Mouse (Mus musculus) limb, embryonic 10.5 days (tissue): Measurements from ENCODE around the gene Ccr1. TPM values are rescaled to one million over a fixed set of nuclear protein-coding genes. Genes with fewer than 3 reads are reported as not detected.
"Not testable (repeated sequence)": the region's sequence is repeated elsewhere in the genome, so short reads cannot be mapped to it uniquely, and the experiment has no call there.

Experiments used
- DNase-seq: peaks from one replicate; pipeline ENCODE4 v3.0.0-alpha.2; 2017; ENCODE audit warnings: low spot score
- H3K27ac ChIP-seq: fragments of 300-500 bp; sonication (generic); 2 replicates; pipeline ENCODE4 v1.5.1; 2016; ENCODE audit warnings: mild to moderate bottlenecking
- H3K27me3 ChIP-seq: fragments of 300-500 bp; sonication (generic); 2 replicates; pipeline ENCODE4 v1.6.1; 2016; ENCODE audit warnings: low read depth, mild to moderate bottlenecking; ENCODE audit not compliant: poor library complexity, severe bottlenecking
- H3K36me3 ChIP-seq: fragments of 300-500 bp; sonication (generic); 2 replicates; pipeline ENCODE4 v1.6.1; 2016; ENCODE audit warnings: mild to moderate bottlenecking, moderate library complexity
- H3K4me1 ChIP-seq: fragments of 300-500 bp; sonication (generic); 2 replicates; pipeline ENCODE4 v1.6.1; 2016
- H3K4me3 ChIP-seq: fragments of 300-500 bp; sonication (generic); 2 replicates; pipeline ENCODE4 v1.5.1; 2016; ENCODE audit warnings: mild to moderate bottlenecking, moderate library complexity
- H3K9me3 ChIP-seq: fragments of 300-500 bp; sonication (generic); replicated peaks from 2 replicates; pipeline ENCODE4 v1.6.1; 2016; ENCODE audit warnings: mild to moderate bottlenecking
- WGBS: fragments of 180-500 bp; shearing (Covaris S2); methylation state at CpG from one replicate; pipeline ENCODE4 v1.1.7; 2016; 5-methylcytosine and 5-hydroxymethylcytosine counted together
- polyA plus RNA-seq: library from polyadenylated mRNA; unstranded; fragments of >200 nt; fragmentation: Nextera tagmentation; extraction: Ambion mirVana; gene quantifications from 2 replicates; pipeline ENCODE4 v1.2.1, GENCODE M21; 2016

Ccr1 gene
- polyA plus RNA-seq, 1 experiment from 2014 or later = 0.61 TPM

DNA sequence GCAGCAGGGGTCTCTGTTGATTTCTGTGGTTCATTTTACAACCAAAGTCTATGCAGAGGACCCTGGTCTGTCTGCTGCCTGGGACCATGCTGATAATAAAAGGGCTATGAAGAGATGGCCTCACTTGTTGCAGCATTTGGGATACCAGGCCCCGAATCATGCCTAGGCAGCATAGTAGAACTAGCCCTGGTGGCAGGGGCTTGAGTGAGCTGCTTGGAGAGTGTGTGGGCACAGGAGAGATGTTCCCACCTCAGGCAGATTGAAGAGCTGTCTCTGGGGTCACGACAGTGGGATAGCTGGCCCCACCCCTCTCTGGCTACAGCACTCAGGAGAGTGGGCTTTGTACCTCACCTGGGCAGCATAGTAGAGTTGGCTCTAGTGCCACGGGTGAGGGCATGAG lies 38.0 kb downstream of the Ccr1 start:
- H3K4me1 ChIP-seq = peaks cover 25% of the 10 kb centered on the region
- H3K4me3 ChIP-seq = no peak overlapping the region
- no peaks in the 10 kb centered on the region for H3K36me3 ChIP-seq
- no peaks in the 10 kb centered on the region for H3K9me3 ChIP-seq
- no peak overlapping the region for H3K27ac ChIP-seq
- no peak for DNase-seq
- 79% methylated on average over 3 of the region's 3 CpGs for WGBS
- H3K27me3 ChIP-seq = no peaks in the 10 kb centered on the region

DNA sequence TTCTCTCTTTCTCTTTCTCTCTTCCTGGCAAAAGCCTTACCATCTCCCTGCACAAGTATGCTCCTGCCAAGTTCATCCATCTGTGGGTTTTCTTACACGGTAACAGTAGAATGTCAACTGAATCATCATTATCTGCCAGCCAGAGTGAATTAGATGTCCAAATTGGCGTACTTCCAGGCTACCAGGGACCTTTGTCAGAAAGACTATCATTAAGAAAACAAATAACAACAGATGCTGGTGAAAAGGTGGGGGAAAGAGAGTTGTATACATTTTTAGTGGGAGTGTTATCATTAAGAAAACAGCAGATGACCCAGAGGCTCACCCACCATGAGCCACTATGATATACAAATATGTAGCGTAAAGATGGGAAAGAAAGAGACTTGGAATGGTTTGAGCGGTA lies 38.6 kb downstream of the Ccr1 start:
- Histone ChIP-seq H3K4me1 (peaks cover 27% of the 10 kb centered on the region), H3K4me3 (no peak overlapping the region), H3K9me3 (no peaks in the 10 kb centered on the region), H3K27ac (no peak overlapping the region), H3K27me3 (no peaks in the 10 kb centered on the region), H3K36me3 (no peaks in the 10 kb centered on the region)
- WGBS = 93% methylated on average over 4 of the region's 4 CpGs
- DNase-seq = no peak

DNA sequence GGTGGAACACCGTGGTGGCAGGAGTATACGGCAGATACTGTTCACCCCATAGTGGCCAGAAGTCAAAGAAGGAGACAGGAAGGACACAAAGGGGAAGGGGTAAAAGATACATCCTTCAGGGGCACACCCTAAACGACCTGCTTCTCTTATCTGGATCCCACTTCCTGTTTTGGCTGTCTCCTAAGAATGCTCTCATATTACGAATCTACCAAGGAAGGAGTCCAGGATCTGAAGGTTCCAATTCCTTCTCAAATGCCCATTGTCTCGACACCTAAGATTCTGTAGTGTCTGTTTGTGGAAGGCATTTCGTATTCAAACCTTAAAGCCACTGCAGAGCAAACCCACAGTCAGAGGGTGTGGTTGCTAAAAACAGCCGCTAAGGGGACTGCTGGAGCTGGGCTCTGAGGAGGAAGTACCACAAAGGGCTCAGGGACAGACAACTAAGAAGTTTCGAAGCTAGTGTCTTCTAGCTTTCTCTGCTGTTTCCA lies 39.7 kb downstream of the Ccr1 start:
- H3K4me3 ChIP-seq = no peak overlapping the region
- H3K27me3 ChIP-seq = peaks cover 5% of the 10 kb centered on the region
- H3K36me3 ChIP-seq = no peaks in the 10 kb centered on the region
- WGBS = 52% methylated on average over 8 of the region's 8 CpGs
- peaks cover 36% of the 10 kb centered on the region for H3K4me1 ChIP-seq
- DNase-seq = no peak
- no peaks in the 10 kb centered on the region for H3K9me3 ChIP-seq
- H3K27ac ChIP-seq = no peak overlapping the region

DNA sequence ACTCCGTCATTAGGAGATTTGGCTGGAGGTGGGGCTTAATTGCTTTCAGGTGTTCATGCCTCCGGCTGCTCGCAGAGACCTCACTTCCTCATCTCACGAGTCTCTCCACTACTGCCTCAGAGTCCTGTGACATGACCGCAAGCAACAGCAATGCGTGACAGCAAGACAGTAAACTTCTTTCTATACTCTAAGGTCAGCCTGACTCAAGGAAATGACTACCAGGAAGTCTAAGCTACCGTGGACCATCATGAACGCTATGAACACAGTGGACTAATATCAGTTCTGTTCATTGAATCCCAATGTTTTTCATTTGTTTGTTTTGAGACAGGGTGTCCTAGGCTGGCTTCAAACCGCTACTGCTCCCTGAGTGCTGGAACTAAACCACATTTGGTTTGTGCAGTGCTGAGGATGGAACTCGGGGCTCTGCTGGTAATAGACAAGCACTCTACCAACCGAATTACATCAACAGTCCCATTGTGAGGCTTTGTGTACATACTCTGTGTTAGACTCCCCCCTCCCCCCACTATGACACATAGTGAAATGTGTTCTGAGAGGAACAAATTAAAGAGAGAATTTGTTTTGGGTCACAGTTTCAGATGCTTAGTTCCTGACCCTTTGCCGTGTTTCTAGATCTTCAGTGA lies 40.3 kb downstream of the Ccr1 start:
- Histone ChIP-seq H3K4me3 (no peak overlapping the region), H3K36me3 (no peaks in the 10 kb centered on the region), H3K27me3 (peaks cover 11% of the 10 kb centered on the region), H3K9me3 (no peaks in the 10 kb centered on the region), H3K27ac (no peak overlapping the region), H3K4me1 (peaks cover 42% of the 10 kb centered on the region)
- WGBS = 54% methylated on average over 12 of the region's 12 CpGs
- peak; percentile 34 for DNase-seq

DNA sequence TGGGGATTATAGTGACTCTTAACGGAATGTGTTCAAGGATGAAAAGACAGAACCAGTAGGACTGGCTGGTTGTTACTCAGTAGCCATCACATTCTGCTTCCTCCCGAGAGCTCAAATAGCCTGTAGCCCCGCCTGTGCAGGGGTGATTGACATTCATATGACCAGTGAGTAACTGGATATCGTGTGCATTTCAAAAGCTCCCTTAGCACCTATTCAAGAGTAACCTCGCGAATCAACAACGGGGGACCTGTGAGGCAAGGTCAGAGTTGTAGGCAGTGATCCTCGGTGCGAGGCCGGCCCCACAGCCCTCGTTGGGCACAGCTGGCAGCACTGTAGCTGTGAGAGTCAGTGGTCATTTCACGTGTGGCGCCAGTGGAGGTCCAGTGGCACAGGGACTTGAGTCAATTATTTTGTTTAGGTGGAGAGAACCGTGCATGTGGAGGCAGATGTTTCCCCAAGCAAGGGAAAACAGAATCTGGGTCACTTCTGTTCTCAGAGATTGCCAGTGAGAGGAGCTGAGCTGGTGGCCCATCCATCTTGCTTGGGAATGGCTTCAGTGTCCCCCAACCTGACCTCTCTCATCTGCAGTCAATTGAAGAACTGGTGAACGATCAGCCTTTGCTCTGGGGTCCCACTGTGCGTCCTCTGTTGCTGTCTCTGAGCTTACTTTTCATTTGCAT lies 41.1 kb downstream of the Ccr1 start:
- H3K36me3 ChIP-seq = no peaks in the 10 kb centered on the region
- no peak overlapping the region for H3K27ac ChIP-seq
- H3K27me3 ChIP-seq = peaks cover 14% of the 10 kb centered on the region
- DNase-seq = peak; percentile 31
- H3K4me1 ChIP-seq = peaks cover 45% of the 10 kb centered on the region
- H3K9me3 ChIP-seq = no peaks in the 10 kb centered on the region
- WGBS = 52% methylated on average over 16 of the region's 16 CpGs
- no peak overlapping the region for H3K4me3 ChIP-seq

DNA sequence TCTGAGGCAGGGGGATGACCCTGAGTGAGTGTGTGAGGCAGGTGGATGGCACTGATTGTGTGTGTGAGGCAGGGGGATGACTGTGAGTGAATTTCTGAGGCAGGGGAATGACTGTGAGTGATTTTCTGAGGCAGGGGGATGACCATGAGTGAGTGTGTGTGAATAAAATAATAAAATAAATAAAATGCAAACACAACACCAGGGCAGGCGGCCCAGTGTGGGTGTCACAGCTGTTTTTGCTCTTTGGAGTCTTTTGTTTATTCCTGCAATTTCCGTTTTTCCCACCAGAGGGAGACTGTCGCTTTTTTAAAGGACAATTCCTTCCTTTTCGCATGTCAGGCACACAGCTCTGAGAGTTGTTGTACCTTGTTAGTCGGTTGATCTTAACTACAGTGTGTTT lies 42.5 kb downstream of the Ccr1 start:
- Histone ChIP-seq H3K27me3 (peaks cover 14% of the 10 kb centered on the region), H3K4me1 (peaks cover 45% of the 10 kb centered on the region)
- H3K4me3 ChIP-seq, H3K27ac ChIP-seq, H3K36me3 ChIP-seq, H3K9me3 ChIP-seq: not testable (repeated sequence)
- DNase-seq = peak; percentile 48
- 8% methylated on average over 5 of the region's 5 CpGs for WGBS

DNA sequence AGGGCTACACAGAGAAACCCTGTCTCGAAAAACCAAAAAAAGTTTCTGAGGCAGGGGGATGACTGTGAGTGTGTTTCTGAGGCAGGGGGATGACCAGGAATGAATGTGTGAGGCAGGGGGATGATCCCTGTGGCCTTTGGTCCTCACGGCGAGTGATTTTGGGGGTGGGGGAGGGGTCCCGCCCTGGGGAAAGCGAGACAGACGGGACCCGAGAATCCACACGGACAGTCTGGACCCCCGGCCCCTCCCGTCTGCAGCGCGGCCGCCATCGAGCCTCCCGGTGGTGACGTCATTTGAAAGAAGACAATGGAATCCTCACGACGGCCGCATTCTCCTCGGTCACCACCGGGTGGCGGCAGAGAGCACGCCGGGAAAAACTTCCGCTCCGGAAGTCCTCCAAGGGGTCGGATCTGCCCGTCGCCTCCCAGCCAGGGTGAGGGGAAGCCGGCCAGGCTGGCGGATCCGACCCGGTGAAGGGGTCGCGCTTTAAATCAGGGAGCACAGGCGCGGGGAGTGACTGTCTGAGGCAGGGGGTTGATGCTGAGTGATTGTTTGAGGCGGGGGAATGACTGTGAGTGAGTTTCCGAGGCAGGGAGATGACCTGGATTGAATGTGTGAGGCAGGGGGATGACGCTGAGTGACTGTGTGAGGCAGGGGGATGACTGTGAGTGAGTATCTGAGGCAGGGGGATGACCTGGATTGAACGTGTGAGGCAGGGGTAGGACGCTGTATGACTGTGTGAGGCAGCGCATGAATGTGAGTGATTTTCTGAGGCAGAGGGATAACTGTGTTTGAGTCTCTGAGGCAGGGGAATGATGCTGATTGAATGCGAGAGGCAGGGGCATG lies 43.2 kb downstream of the Ccr1 start:
- H3K9me3 ChIP-seq = no peaks in the 10 kb centered on the region
- WGBS = 5% methylated on average over 44 of the region's 44 CpGs
- H3K27ac ChIP-seq = peak overlapping the region; percentile 92
- no peaks in the 10 kb centered on the region for H3K36me3 ChIP-seq
- peaks cover 14% of the 10 kb centered on the region for H3K27me3 ChIP-seq
- peak overlapping the region; percentile 69 for H3K4me3 ChIP-seq
- H3K4me1 ChIP-seq = peaks cover 45% of the 10 kb centered on the region
- DNase-seq = peak; percentile 84

DNA sequence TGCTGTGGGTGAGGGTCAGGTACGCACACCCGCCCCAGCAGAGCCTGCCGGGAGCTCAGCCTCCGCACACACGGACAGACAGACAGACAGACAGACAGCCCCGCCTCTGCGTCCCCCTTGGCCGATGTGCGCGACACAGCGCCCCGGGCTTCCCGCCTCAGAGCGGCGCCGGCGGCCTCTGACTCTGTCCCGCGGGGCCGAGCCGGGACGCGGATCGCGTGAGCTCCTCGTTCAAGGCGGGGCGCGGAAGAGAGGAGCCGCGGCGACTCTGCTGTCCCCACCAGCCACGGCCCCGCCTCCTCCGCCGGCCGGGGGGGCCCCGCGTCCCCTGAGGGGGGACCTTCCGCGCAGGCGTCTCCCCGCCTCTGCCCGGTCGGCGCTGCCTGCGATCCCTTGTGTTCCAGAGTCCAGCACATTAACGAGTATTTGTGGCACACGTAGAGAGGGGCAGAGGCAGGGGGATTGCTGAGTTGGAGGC lies 43.9 kb downstream of the Ccr1 start:
- peak overlapping the region; percentile 92 for H3K27ac ChIP-seq
- H3K9me3 ChIP-seq = no peaks in the 10 kb centered on the region
- H3K4me3 ChIP-seq = peak overlapping the region; percentile 69
- H3K4me1 ChIP-seq = peaks cover 45% of the 10 kb centered on the region
- WGBS = under 1% methylated on average over 49 of the region's 49 CpGs
- no peaks in the 10 kb centered on the region for H3K36me3 ChIP-seq
- DNase-seq = peak; percentile 86
- peaks cover 14% of the 10 kb centered on the region for H3K27me3 ChIP-seq

DNA sequence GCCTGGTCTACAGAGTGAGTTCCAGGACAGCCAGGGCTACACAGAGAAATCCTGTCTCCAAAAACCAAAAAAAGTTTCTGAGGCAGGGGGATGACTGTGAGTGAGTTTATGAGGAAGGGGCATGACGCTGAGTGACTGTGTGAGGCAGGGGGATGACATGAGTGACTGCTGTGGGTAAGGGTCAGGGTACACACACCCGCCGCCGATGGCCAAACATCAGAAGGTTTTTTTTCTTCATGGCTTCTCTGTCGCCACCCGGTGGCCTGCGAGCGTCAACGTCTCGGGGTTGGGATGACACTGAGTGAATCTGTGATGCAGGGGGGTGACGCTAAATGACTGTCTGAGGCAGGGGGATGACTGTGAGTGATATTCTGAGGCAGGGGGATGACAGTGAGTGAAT lies 44.5 kb downstream of the Ccr1 start:
- not testable (repeated sequence) for H3K9me3 ChIP-seq, H3K36me3 ChIP-seq, H3K27ac ChIP-seq
- Histone ChIP-seq H3K4me1 (peaks cover 44% of the 10 kb centered on the region), H3K27me3 (peaks cover 14% of the 10 kb centered on the region), H3K4me3 (peak overlapping the region; percentile 69)
- DNase-seq = peak; percentile 74
- WGBS = under 1% methylated on average over 11 of the region's 11 CpGs

DNA sequence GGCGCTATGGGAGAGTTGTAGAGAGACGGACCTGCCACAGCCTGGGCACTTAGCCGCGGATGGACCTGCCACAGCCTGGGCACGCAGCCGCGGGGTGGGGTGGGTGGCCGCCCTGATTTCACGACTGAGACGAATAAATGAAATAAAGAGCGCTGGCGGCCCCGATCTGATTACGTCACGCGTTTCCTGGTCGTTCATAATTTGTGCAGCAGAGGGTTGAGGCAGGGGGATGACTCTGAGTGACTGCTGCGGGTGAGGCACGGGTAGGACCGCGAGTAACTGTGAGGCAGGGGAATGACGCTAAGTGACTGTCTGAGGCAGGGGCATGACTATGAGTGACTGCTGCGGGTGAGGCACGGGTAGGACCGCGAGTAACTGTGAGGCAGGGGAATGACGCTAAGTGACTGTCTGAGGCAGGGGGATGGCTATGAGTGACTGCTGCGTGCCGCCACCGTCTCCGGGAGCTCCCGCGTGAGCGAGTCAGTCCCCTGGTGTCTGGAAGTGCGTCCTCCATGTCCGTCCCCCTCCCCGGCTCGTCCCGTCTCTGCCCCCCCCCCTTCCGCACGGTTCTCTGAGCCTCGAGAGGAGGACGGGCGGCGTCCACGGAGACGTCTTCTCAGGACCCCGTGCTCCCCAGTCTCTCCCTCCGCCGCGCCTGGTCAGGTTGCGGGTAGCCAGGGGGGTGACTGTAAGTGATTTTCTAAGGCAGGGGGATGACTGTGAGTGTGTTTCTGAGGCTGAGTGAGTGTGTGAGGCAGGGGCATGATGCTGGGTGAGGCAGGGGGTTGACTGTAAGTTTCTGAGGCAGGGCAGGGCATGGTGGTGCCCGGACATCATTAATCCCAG lies 45.1 kb downstream of the Ccr1 start:
- peak overlapping the region; percentile 69 for H3K4me3 ChIP-seq
- no peak overlapping the region for H3K27ac ChIP-seq
- H3K4me1 ChIP-seq = peaks cover 38% of the 10 kb centered on the region
- WGBS = under 1% methylated on average over 44 of the region's 53 CpGs
- H3K27me3 ChIP-seq = peaks cover 14% of the 10 kb centered on the region
- no peaks in the 10 kb centered on the region for H3K9me3 ChIP-seq
- no peaks in the 10 kb centered on the region for H3K36me3 ChIP-seq
- DNase-seq = peak; percentile 45
